Mouse (Mus musculus) CD4-positive helper T cell, adult 2 months (primary cell): ENCODE results near the gene Tspyl3.

ENCODE experiments used
- DNase-seq: peaks from one replicate; pipeline ENCODE4 v3.0.0-alpha.2; 2012; ENCODE audit warnings: low read depth, missing footprints, low spot score

Tspyl3 gene

GRCm38 (mm10) chr2:153175995-153176570 is 49.2 kb downstream of the Tspyl3 start:
- DNase-seq, result no peak
